Mouse (Mus musculus) heart, postnatal 0 days (tissue): ENCODE results near the gene Sprr1a. TPM values are rescaled to one million over a fixed set of nuclear protein-coding genes. Genes with fewer than 3 reads are reported as not detected.
"Not testable (repeated sequence)": the region's sequence is repeated elsewhere in the genome, so short reads cannot be mapped to it uniquely, and the experiment has no call there.

Source experiments
- ATAC-seq: fragments of 200-750 bp; cut with Nextera tagmentation; 2 replicates; pipeline ENCODE4 v1.8.0; 2017; ENCODE audit warnings: low read depth, moderate number of reproducible peaks, moderate library complexity; ENCODE audit not compliant: insufficient read depth
- DNase-seq: peaks from one replicate; pipeline ENCODE4 v3.0.0-alpha.2; 2016; ENCODE audit warnings: low spot score
- H3K27ac ChIP-seq: fragments of 300-500 bp; sonication (generic); 2 replicates; pipeline ENCODE4 v1.5.1; 2014; ENCODE audit warnings: low read depth, mild to moderate bottlenecking
- H3K27me3 ChIP-seq: fragments of 300-500 bp; sonication (generic); 2 replicates; pipeline ENCODE4 v1.6.1; 2014; ENCODE audit warnings: low read length, mixed read lengths; ENCODE audit not compliant: control insufficient read depth, insufficient read depth
- H3K36me3 ChIP-seq: fragments of 300-500 bp; sonication (generic); replicated peaks from 2 replicates; pipeline ENCODE4 v1.6.1; 2014; ENCODE audit warnings: low read length, mixed read lengths; ENCODE audit not compliant: control insufficient read depth, insufficient read depth
- H3K4me1 ChIP-seq: fragments of 300-500 bp; sonication (generic); 2 replicates; pipeline ENCODE4 v1.6.1; 2014; ENCODE audit warnings: antibody characterized with exemption; ENCODE audit not compliant: control insufficient read depth, insufficient read depth
- H3K4me2 ChIP-seq: fragments of 300-500 bp; sonication (generic); 2 replicates; pipeline ENCODE4 v1.6.1; 2014; ENCODE audit warnings: low read depth, mild to moderate bottlenecking, low read length, moderate library complexity
- H3K4me3 ChIP-seq: fragments of 300-500 bp; sonication (generic); 2 replicates; pipeline ENCODE4 v1.5.1; 2014; ENCODE audit warnings: low read depth, low read length
- H3K9ac ChIP-seq: fragments of 300-500 bp; sonication (generic); replicated peaks from 2 replicates; pipeline ENCODE4 v1.6.1; 2014; ENCODE audit warnings: low read depth, low read length, mixed read lengths
- H3K9me3 ChIP-seq: fragments of 300-500 bp; sonication (generic); replicated peaks from 2 replicates; pipeline ENCODE4 v1.6.1; 2016; ENCODE audit warnings: low read length; ENCODE audit not compliant: control insufficient read depth
- CTCF ChIP-seq: IDR thresholded peaks from 2 replicates; pipeline ENCODE4 v1.5.1; 2016; ENCODE audit warnings: antibody characterized with exemption, control low read depth, low read depth
- EP300 ChIP-seq: IDR thresholded peaks from 2 replicates; pipeline ENCODE4 v1.6.1; 2016; ENCODE audit warnings: antibody characterized with exemption, low read depth
- WGBS: fragments of 180-500 bp; shearing (Covaris S2); extraction: QIAGEN DNeasy Blood & Tissue Kit; methylation state at CpG from one replicate; pipeline ENCODE4 v1.1.7; 2014; 5-methylcytosine and 5-hydroxymethylcytosine counted together
- polyA plus RNA-seq: library from polyadenylated mRNA; unstranded; fragments of >200 nt; fragmentation: Nextera tagmentation; extraction: Ambion mirVana; gene quantifications from 2 replicates; pipeline ENCODE4 v1.2.1, GENCODE M21; 2015
- total RNA-seq: library from RNA; depleted of rRNA; stranded (reverse); fragments of >200 nt; gene quantifications from 2 replicates; pipeline ENCODE4 v1.2.3, GENCODE M21; 2014; ENCODE audit warnings: low replicate concordance

Sprr1a gene
- total and polyA plus RNA-seq, 2 experiments from 2014 or later, result 0.19 to 44.3 TPM

DNA sequence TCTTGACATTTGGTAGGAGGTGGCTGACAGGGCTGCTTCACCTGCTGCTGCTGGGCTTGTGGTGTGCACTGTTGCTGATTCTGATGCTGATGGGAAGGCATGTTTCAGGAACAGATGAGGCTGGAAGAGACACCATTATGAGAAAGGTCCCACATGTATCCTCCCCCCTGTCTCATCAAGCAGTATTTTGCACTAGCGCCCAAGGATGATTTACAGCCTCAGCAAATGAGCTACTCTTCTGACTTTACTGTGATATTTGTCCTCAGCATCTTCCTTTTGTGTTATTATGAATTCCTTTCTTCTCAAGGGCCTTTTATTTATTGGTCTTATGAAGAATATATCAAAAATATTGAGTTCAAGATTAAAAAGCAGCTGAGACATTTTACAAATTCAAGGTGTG, 14.7 kb upstream of the Sprr1a start, which contains the start of gene Sprr4:
Gene Sprr4, minus strand, starts transcription at position 101 of the 400 bp plus-strand sequence.
- Histone ChIP-seq H3K9ac (no peak within 1 kb of the TSS), H3K4me3 (no peak within 1 kb of the TSS), H3K9me3 (no peaks in the 10 kb centered on the region), H3K4me1 (no peaks in the 10 kb centered on the region), H3K27me3 (no peaks in the 10 kb centered on the region), H3K36me3 (no peaks in the 10 kb centered on the region), H3K27ac (no peak within 1 kb of the TSS), H3K4me2 (no peak within 1 kb of the TSS)
- DNase-seq (no peak), ATAC-seq (no peak)
- 85% methylated on average over 1 of the region's 1 CpGs for WGBS
- TF ChIP-seq CTCF, result no peak
- TF ChIP-seq EP300, result no peak

DNA sequence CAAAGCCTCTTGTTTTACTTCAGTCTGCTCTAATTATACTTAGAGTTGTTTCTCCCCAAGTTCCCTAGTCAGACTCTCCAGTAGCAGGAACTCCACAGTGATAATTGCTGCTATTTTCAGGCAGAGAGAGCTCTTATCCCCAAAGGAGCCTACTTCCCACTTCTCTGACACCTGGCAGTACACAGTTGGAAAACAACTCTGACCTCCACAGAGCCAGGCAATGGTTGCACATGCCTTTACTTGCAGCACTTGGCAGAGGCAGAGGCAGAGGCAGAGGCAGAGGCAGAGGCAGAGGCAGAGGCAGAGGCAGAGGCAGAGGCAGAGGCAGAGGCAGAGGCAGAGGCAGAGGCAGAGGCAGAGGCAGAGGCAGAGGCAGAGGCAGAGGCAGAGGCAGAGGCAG, 4.6 kb upstream of the Sprr1a start:
- not testable (repeated sequence) for DNase-seq, ATAC-seq, H3K4me3 ChIP-seq, H3K36me3 ChIP-seq, H3K4me1 ChIP-seq, H3K27me3 ChIP-seq, H3K27ac ChIP-seq, H3K9me3 ChIP-seq, H3K9ac ChIP-seq, H3K4me2 ChIP-seq

DNA sequence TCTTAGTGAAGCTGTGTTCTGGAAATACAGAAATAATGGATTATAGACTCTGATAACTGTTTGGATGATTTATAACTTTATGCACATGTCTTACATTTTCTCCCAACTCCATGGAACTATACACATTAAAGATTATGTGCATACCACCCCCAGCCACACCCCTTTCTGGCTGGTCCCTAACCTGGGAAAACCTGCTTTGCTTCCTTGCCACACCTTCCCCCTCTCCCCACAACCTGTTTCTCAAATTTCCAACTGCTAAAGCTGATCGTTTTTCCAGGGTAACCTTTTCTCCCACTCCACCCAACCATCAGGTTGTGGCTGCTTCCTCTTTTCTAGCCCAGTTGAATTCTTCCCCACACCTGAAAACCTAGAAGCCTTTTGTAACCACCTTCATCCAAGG, 612 bp upstream of the Sprr1a start:
- no peak for DNase-seq
- Histone ChIP-seq H3K9me3 (no peaks in the 10 kb centered on the region), H3K4me1 (no peaks in the 10 kb centered on the region), H3K27me3 (no peaks in the 10 kb centered on the region), H3K36me3 (no peaks in the 10 kb centered on the region), H3K9ac (no peak overlapping the region), H3K4me3 (no peak overlapping the region), H3K27ac (no peak overlapping the region), H3K4me2 (no peak overlapping the region)
- ATAC-seq, result no peak
- TF ChIP-seq EP300 (no peak), CTCF (no peak)
- WGBS, result 33% methylated on average over 1 of the region's 1 CpGs

DNA sequence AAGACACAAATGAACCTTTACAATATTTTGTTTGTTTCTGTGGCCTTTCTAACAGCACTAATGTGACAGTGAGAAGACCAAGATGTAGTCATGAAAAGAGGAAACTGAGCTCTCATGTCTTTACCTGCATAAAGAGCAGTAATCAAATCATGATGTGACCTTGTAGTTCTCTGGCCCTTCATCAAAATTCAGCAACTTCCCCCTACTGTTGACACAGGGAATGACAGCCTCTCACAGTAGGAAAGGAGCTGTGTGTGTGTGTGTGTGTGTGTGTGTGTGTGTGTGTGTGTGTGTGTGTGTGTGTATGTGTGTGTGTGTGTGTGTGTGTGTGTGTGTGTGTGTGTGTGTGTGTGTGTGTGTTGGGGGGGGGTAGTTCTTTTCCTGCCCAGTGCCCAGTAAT, 4.4 kb downstream of the Sprr1a start:
- TF ChIP-seq CTCF, result peak; percentile 34
- not testable (repeated sequence) for H3K4me2 ChIP-seq, H3K9ac ChIP-seq, H3K36me3 ChIP-seq, DNase-seq, H3K27me3 ChIP-seq, H3K9me3 ChIP-seq, H3K4me1 ChIP-seq, H3K27ac ChIP-seq, ATAC-seq, H3K4me3 ChIP-seq

DNA sequence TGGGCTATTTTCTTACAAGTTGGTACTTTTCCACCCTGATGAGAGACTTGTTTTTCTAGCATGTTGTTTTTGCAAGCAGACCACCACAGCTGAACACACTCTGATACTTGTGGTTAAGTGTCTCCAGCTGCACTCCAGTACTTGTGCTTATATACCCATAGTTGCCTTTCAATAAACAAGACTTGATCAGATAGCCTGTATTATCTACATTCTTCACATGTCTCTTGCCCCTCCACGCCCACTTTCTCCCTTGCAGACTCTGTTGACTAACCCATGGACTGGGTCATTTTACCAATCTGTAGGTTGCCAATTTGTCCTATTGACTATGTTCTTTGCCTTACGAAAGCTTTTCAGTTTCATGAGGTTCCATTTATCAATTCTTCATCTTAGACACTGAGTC, 15.6 kb downstream of the Sprr1a start:
- no peaks in the 10 kb centered on the region for H3K27me3 ChIP-seq
- DNase-seq, result no peak
- H3K36me3 ChIP-seq, result no peaks in the 10 kb centered on the region
- ATAC-seq, result no peak
- TF ChIP-seq EP300, result no peak
- TF ChIP-seq CTCF, result no peak
- H3K9ac ChIP-seq, result no peak overlapping the region
- no peaks in the 10 kb centered on the region for H3K9me3 ChIP-seq
- WGBS, result 81% methylated on average over 2 of the region's 2 CpGs
- H3K4me2 ChIP-seq, result no peak overlapping the region
- H3K4me1 ChIP-seq, result no peaks in the 10 kb centered on the region
- no peak overlapping the region for H3K4me3 ChIP-seq
- H3K27ac ChIP-seq, result no peak overlapping the region

DNA sequence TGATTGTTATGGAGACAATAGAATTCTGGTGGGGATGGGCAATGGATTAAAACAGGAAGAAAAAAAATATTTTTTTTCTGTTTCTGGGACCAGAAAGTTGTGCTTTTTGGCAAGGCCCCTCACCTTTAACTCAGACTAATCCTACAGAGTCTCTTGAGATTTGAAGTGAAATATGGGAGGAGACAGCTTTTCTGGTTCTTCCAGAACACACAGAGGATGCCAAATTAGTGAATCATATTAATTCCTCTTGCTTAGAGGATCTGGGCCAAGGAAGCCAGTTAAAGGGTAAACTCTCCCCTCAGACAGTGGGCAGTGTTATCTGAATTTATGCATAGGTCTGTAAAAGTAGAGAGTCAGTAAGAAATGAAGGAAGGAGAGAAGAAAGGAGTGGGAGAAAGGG, 18.3 kb downstream of the Sprr1a start:
- ATAC-seq (no peak), DNase-seq (no peak)
- no peak for TF ChIP-seq EP300
- TF ChIP-seq CTCF, result no peak
- Histone ChIP-seq H3K4me2 (no peak overlapping the region), H3K27me3 (no peaks in the 10 kb centered on the region), H3K36me3 (no peaks in the 10 kb centered on the region), H3K4me1 (no peaks in the 10 kb centered on the region), H3K4me3 (no peak overlapping the region), H3K27ac (no peak overlapping the region), H3K9ac (no peak overlapping the region), H3K9me3 (no peaks in the 10 kb centered on the region)
